In the genomic region with DNA sequence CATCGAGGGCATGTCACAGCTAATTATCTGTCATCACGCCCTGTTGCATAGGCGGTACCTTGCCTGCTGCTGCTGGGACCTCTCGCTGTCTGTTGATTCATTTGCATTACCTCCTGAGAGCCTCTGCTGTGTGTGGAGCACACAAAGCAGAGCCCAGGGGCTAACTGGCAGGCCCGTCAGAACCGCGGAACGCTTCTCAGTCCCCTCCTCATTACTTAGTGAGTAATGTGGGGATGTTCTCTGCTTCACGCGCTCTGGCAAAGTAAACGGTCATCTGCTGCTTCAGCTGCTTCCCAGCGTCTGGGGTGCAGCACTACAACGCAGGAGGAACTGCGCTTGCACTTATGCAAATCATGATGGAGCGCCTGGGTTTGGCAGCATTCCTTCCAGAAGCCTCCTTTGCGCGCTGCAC, we compare ENCODE assay signal across 8 mouse cellular contexts. TPM values are rescaled to one million over a fixed set of nuclear protein-coding genes. Genes with fewer than 3 reads are reported as not detected.
DNase-seq lines count a peak whose midpoint lies in the region; ATAC-seq and TF ChIP-seq lines count a peak whose summit lies in the region.

No protein-coding gene starts in this region.

- no peak for TF ChIP-seq CTCF in kidney, adult 2 months (conservative IDR thresholded peaks at IDR 0.05; ENCODE audit: insufficient read depth, insufficient read length, low read depth, low read length)
- TF ChIP-seq CTCF in left cerebral cortex, adult 2 months (IDR thresholded peaks at IDR 0.05), result no peak

- intact Hi-C loops in left cerebral cortex, adult 2 months (cut with DNase I), result no loop called here

- no peaks in the 10 kb centered on the region for H3K9me3 ChIP-seq in embryonic facial prominence, embryonic 13.5 days
- no peaks in the 10 kb centered on the region for H3K9me3 ChIP-seq in hindbrain, embryonic 11.5 days (ENCODE audit: control insufficient read depth, low read length)
- H3K9me3 ChIP-seq in stomach, embryonic 14.5 days (ENCODE audit: control insufficient read depth, low read depth, low read length), result no peaks in the 10 kb centered on the region

- TF ChIP-seq POLR2A in kidney, adult 2 months (IDR thresholded peaks at IDR 0.05; ENCODE audit: low read depth, low read length), result no peak

- WGBS in kidney, adult 2 months, result 6% methylated on average over 17 of the region's 17 CpGs
- WGBS in embryonic facial prominence, embryonic 13.5 days, result under 1% methylated on average over 17 of the region's 17 CpGs
- under 1% methylated on average over 17 of the region's 17 CpGs for WGBS in hindbrain, embryonic 11.5 days
- WGBS in stomach, embryonic 14.5 days, result 2% methylated on average over 17 of the region's 17 CpGs

- no peaks in the 10 kb centered on the region for H3K36me3 ChIP-seq in kidney, adult 2 months (ENCODE audit: control insufficient read depth, insufficient read depth, low read length)
- no peaks in the 10 kb centered on the region for H3K36me3 ChIP-seq in embryonic facial prominence, embryonic 13.5 days
- no peaks in the 10 kb centered on the region for H3K36me3 ChIP-seq in hindbrain, embryonic 11.5 days (ENCODE audit: control insufficient read depth, insufficient read depth, low read length)
- no peaks in the 10 kb centered on the region for H3K36me3 ChIP-seq in stomach, embryonic 14.5 days (ENCODE audit: control insufficient read depth, insufficient read depth, low read length)

- DNase-seq in kidney, adult 2 months, result peak; percentile 14
- DNase-seq in kidney, adult 8-10 months, result no peak
- peak; percentile 59 for DNase-seq in hindbrain, embryonic 11.5 days (ENCODE audit: low spot score)
- DNase-seq in left cerebral cortex, adult 2 months (ENCODE audit: extremely low spot score in 1 of 2, low spot score in 2 of 2), result peak; percentile 59 to 72
- DNase-seq in lung, postnatal 36 days, result peak; percentile 7
- DNase-seq in ovary, postnatal 14 days (ENCODE audit: low spot score), result no peak

- H3K4me2 ChIP-seq in embryonic facial prominence, embryonic 13.5 days, result peak overlapping the region; percentile 77
- peak overlapping the region; percentile 53 for H3K4me2 ChIP-seq in hindbrain, embryonic 11.5 days (replicated peaks; ENCODE audit: low read depth, low read length)
- H3K4me2 ChIP-seq in stomach, embryonic 14.5 days (replicated peaks; ENCODE audit: low read depth, low read length), result peak overlapping the region; percentile 69

- H3K27ac ChIP-seq in kidney, adult 2 months (ENCODE audit: insufficient read depth, low read depth, low read length), result no peak overlapping the region
- H3K27ac ChIP-seq in embryonic facial prominence, embryonic 13.5 days, result no peak overlapping the region
- 0 out of 2 replicates have a peak overlapping the region, but pooled peaks have one; percentile 36 for H3K27ac ChIP-seq in hindbrain, embryonic 11.5 days (ENCODE audit: low read depth, low read length)
- peak overlapping the region; percentile 87 for H3K27ac ChIP-seq in left cerebral cortex, adult 2 months
- H3K27ac ChIP-seq in stomach, embryonic 14.5 days (ENCODE audit: low read length), result no peak overlapping the region

- H3K4me3 ChIP-seq in kidney, adult 2 months (ENCODE audit: insufficient read depth, low read depth, low read length), result no peak overlapping the region
- H3K4me3 ChIP-seq in embryonic facial prominence, embryonic 13.5 days, result peak overlapping the region; percentile 40
- peak overlapping the region; percentile 16; the same call in 1 of the 2 replicates for H3K4me3 ChIP-seq in hindbrain, embryonic 11.5 days (ENCODE audit: low read depth, low read length)
- H3K4me3 ChIP-seq in left cerebral cortex, adult 2 months, result peak overlapping the region; percentile 47
- peak overlapping the region; percentile 26 for H3K4me3 ChIP-seq in stomach, embryonic 14.5 days (ENCODE audit: low read depth, low read length)

- no peaks in the 10 kb centered on the region for H3K27me3 ChIP-seq in kidney, adult 2 months (replicated peaks; ENCODE audit: control insufficient read depth, insufficient read depth, low read length)
- H3K27me3 ChIP-seq in embryonic facial prominence, embryonic 13.5 days, result no peaks in the 10 kb centered on the region
- no peaks in the 10 kb centered on the region for H3K27me3 ChIP-seq in hindbrain, embryonic 11.5 days (ENCODE audit: control insufficient read depth, insufficient read depth, low read length)
- H3K27me3 ChIP-seq in stomach, embryonic 14.5 days (ENCODE audit: control insufficient read depth, insufficient read depth, low read length), result no peaks in the 10 kb centered on the region

- ATAC-seq in embryonic facial prominence, embryonic 13.5 days (ENCODE audit: insufficient number of reproducible peaks, insufficient read depth, low FRiP score, low TSS enrichment, low read depth), result no peak
- ATAC-seq in hindbrain, embryonic 11.5 days (ENCODE audit: low FRiP score), result peak; percentile 75
- 0 out of 2 replicates have a peak, but pooled peaks have one; percentile 46 for ATAC-seq in stomach, embryonic 14.5 days (ENCODE audit: insufficient number of reproducible peaks, insufficient read depth, low FRiP score, low read depth)

- H3K9ac ChIP-seq in embryonic facial prominence, embryonic 13.5 days, result peak overlapping the region; percentile 65
- H3K9ac ChIP-seq in hindbrain, embryonic 11.5 days (ENCODE audit: low read depth, low read length), result peak overlapping the region; percentile 42; the same call in 1 of the 2 replicates
- H3K9ac ChIP-seq in stomach, embryonic 14.5 days (replicated peaks; ENCODE audit: low read depth, low read length), result no peak overlapping the region; the same call in 1 of the 2 replicates

- H3K4me1 ChIP-seq in kidney, adult 2 months (ENCODE audit: control insufficient read depth, insufficient read depth, low read length), result no peaks in the 10 kb centered on the region
- peaks cover 6% of the 10 kb centered on the region; the same call in 1 of the 2 replicates for H3K4me1 ChIP-seq in embryonic facial prominence, embryonic 13.5 days
- H3K4me1 ChIP-seq in hindbrain, embryonic 11.5 days (replicated peaks; ENCODE audit: control insufficient read depth, insufficient read depth, low read length), result no peaks in the 10 kb centered on the region
- no peaks in the 10 kb centered on the region for H3K4me1 ChIP-seq in stomach, embryonic 14.5 days (ENCODE audit: control insufficient read depth, insufficient read depth, low read length)

RNA-seq across cellular contexts. Expression of a gene that starts 30.6 kb away (rescaled TPM):
- polyA plus RNA-seq in kidney, adult 2 months (2012; rRNA removed), result not detected in 2 replicates
- 0.25 and 0.51 TPM in 2 replicates for polyA plus RNA-seq in embryonic facial prominence, embryonic 13.5 days (2015; fragmentation: Nextera tagmentation; extraction: Ambion mirVana)
- polyA plus RNA-seq in hindbrain, embryonic 11.5 days (2014; fragmentation: Nextera tagmentation; extraction: Ambion mirVana), result not detected in 2 replicates
- total RNA-seq in left cerebral cortex, adult 2 months (2021), result under 1 TPM in 1 of 2 experiments, not detected in 1; 0.68 TPM
- not detected in 2 replicates for polyA plus RNA-seq in stomach, embryonic 14.5 days (2014; fragmentation: Nextera tagmentation; extraction: Ambion mirVana)

RNA-seq across cellular contexts. Expression of a gene that starts 45.9 kb away (rescaled TPM):
- 10.0 and 10.3 TPM in 2 replicates for polyA plus RNA-seq in kidney, adult 2 months (2012; rRNA removed)
- 5.8 and 7.1 TPM in 2 replicates for polyA plus RNA-seq in embryonic facial prominence, embryonic 13.5 days (2015; fragmentation: Nextera tagmentation; extraction: Ambion mirVana)
- polyA plus RNA-seq in hindbrain, embryonic 11.5 days (2014; fragmentation: Nextera tagmentation; extraction: Ambion mirVana), result 4.4 and 5.6 TPM in 2 replicates
- total RNA-seq in left cerebral cortex, adult 2 months (2021), result 10 to 100 TPM; 10.1 to 11.0 TPM
- 25.2 and 27.4 TPM in 2 replicates for polyA plus RNA-seq in stomach, embryonic 14.5 days (2014; fragmentation: Nextera tagmentation; extraction: Ambion mirVana)

Comparison
In these comparisons a context has a peak if more than half of its experiments do, and no peak if none do; other contexts are left out.
1. DNase-seq: peak in kidney, adult 2 months (single experiment), hindbrain, embryonic 11.5 days (single experiment), left cerebral cortex, adult 2 months (2 of 2) and lung, postnatal 36 days (single experiment); none in kidney, adult 8-10 months (0 of 2) and ovary, postnatal 14 days (single experiment).
2. H3K27ac ChIP-seq: peak in hindbrain, embryonic 11.5 days (single experiment) and left cerebral cortex, adult 2 months (single experiment); none in kidney, adult 2 months (single experiment), embryonic facial prominence, embryonic 13.5 days (single experiment) and stomach, embryonic 14.5 days (single experiment).
3. Peak in every context shown above with its lines, with median percentiles within 50 percentile points of each other: H3K4me2 ChIP-seq.